Mouse (Mus musculus) stomach, embryonic 16.5 days (tissue): ENCODE results near the gene Ccdc28a. TPM values are rescaled to one million over a fixed set of nuclear protein-coding genes. Genes with fewer than 3 reads are reported as not detected.

ENCODE experiments used
- ATAC-seq: fragments of 200-750 bp; cut with Nextera tagmentation; 2 replicates; pipeline ENCODE4 v1.8.0; 2017; ENCODE audit warnings: moderate number of reproducible peaks, moderate TSS enrichment; ENCODE audit not compliant: insufficient read depth, low FRiP score
- H3K27ac ChIP-seq: fragments of 300-500 bp; sonication (generic); 2 replicates; pipeline ENCODE4 v1.5.1; 2014; ENCODE audit warnings: low read length
- H3K27me3 ChIP-seq: fragments of 300-500 bp; sonication (generic); 2 replicates; pipeline ENCODE4 v1.6.1; 2014; ENCODE audit warnings: low read length, control low read depth, mixed read lengths; ENCODE audit not compliant: control insufficient read depth, insufficient read depth
- H3K36me3 ChIP-seq: fragments of 300-500 bp; sonication (generic); 2 replicates; pipeline ENCODE4 v1.6.1; 2014; ENCODE audit warnings: low read length; ENCODE audit not compliant: control insufficient read depth, insufficient read depth
- H3K4me1 ChIP-seq: fragments of 300-500 bp; sonication (generic); 2 replicates; pipeline ENCODE4 v1.6.1; 2014; ENCODE audit warnings: low read length, control low read depth, mixed read lengths; ENCODE audit not compliant: control insufficient read depth, insufficient read depth
- H3K4me2 ChIP-seq: fragments of 300-500 bp; sonication (generic); 2 replicates; pipeline ENCODE4 v1.6.1; 2014; ENCODE audit warnings: low read depth, low read length, mixed read lengths
- H3K4me3 ChIP-seq: fragments of 300-500 bp; sonication (generic); replicated peaks from 2 replicates; pipeline ENCODE4 v1.5.1; 2014; ENCODE audit warnings: mild to moderate bottlenecking, low read length
- H3K9ac ChIP-seq: fragments of 300-500 bp; sonication (generic); 2 replicates; pipeline ENCODE4 v1.6.1; 2014; ENCODE audit warnings: low read length
- H3K9me3 ChIP-seq: fragments of 300-500 bp; sonication (generic); replicated peaks from 2 replicates; pipeline ENCODE4 v1.6.1; 2016; ENCODE audit warnings: low read length, control low read depth; ENCODE audit not compliant: control insufficient read depth
- WGBS: fragments of 180-500 bp; shearing (Covaris S2); extraction: QIAGEN DNeasy Blood & Tissue Kit; methylation state at CpG from one replicate; pipeline ENCODE4 v1.1.7; 2014; 5-methylcytosine and 5-hydroxymethylcytosine counted together
- polyA plus RNA-seq: library from polyadenylated mRNA; unstranded; fragments of >200 nt; fragmentation: Nextera tagmentation; extraction: Ambion mirVana; gene quantifications from 2 replicates; pipeline ENCODE4 v1.2.1, GENCODE M21; 2015

Gene Ccdc28a
- polyA plus RNA-seq, 1 experiment from 2014 or later = 13.1 TPM

DNA sequence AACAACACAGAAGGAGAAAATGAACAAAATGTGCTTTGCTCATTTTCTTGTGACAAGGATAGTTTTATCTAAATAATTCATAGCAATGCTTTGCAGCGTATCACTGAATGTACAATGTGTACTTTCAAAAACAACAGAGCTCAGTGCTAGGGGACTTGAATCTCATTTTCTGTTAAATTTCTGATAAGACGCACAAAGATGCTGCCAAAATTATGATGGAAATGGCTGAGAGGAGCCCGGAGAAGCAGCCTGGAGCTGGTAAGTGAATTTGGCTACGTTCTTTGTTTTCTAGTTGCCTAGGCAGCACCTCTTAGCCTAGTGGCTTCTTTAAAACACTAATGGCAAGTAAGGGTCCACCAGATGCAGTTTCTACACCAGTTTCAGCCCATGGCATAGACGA is 52.6 kb downstream of the Ccdc28a start:
- Histone ChIP-seq H3K4me1 (no peaks in the 10 kb centered on the region), H3K4me2 (no peak overlapping the region), H3K9ac (no peak overlapping the region), H3K27me3 (no peaks in the 10 kb centered on the region), H3K9me3 (no peaks in the 10 kb centered on the region), H3K27ac (no peak overlapping the region), H3K36me3 (no peaks in the 10 kb centered on the region), H3K4me3 (no peak overlapping the region)
- WGBS = 77% methylated on average over 5 of the region's 5 CpGs
- no peak for ATAC-seq

DNA sequence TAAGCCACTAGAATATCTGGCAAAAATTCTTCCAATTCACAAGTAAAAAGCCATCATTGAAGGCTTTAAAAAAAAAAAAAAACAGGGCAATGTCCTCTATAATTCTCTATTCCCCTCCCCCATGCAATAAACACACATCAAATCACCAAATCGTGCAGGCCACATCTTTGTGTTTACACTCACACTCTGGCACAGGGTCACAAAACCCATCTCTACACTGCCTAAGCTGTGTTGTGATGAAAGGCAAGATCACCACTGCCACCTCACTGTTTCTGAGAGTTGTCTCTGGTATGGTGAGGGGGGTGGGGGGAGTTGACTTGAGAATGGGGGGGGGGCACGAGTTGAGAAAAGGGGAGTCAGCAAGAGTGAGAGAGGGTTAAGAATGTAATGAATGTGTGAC is 57.5 kb downstream of the Ccdc28a start:
- H3K36me3 ChIP-seq = no peaks in the 10 kb centered on the region
- WGBS = 39% methylated on average over 2 of the region's 2 CpGs
- H3K4me1 ChIP-seq = no peaks in the 10 kb centered on the region
- no peaks in the 10 kb centered on the region for H3K27me3 ChIP-seq
- no peak overlapping the region for H3K4me2 ChIP-seq
- no peak overlapping the region for H3K4me3 ChIP-seq
- H3K27ac ChIP-seq = no peak overlapping the region
- no peaks in the 10 kb centered on the region for H3K9me3 ChIP-seq
- no peak for ATAC-seq
- H3K9ac ChIP-seq = no peak overlapping the region

DNA sequence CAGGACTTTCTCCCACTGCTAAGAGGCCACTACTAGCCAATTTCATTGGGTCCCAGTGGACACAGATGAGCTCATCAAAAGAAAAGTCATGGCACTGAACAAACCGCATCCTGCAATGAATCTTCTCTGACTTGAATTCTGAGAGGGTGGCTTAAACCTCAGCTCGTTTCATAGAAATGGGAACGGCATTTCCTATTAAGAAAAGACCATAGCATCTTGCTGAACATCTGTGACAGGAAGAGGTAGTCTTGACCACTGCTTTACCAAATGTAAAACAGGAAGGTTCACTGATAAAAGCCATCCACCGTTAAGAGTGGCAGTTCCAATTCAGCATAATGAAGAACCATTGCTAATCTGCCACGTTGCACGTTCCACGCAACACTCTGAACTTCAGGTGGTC is 58.1 kb downstream of the Ccdc28a start:
- Histone ChIP-seq H3K36me3 (no peaks in the 10 kb centered on the region), H3K4me3 (no peak overlapping the region), H3K9ac (no peak overlapping the region), H3K9me3 (no peaks in the 10 kb centered on the region), H3K27me3 (no peaks in the 10 kb centered on the region), H3K4me2 (no peak overlapping the region), H3K27ac (no peak overlapping the region), H3K4me1 (no peaks in the 10 kb centered on the region)
- WGBS = 85% methylated on average over 7 of the region's 7 CpGs
- ATAC-seq = no peak

DNA sequence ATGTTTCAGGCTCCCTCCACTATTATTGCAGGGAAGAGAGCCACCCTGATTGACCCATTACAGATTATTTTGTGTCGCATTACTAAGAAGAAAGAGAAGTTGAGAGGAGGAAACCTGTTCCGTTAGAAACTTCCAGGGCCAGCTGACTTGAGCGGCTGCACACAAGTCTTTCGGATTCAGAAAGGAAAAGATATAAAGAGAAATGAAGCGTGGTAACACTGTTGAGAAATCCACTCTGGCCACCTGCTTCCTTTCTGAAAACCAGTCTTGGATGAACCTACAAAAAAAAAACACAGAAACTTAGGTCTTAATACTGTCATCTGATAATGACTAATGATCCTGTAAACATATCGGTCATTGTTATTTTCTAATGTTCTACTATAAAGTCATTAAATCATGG is 59.7 kb downstream of the Ccdc28a start:
- no peak overlapping the region for H3K4me2 ChIP-seq
- 78% methylated on average over 6 of the region's 6 CpGs for WGBS
- ATAC-seq = no peak
- no peak overlapping the region for H3K9ac ChIP-seq
- no peak overlapping the region for H3K27ac ChIP-seq
- H3K27me3 ChIP-seq = no peaks in the 10 kb centered on the region
- H3K4me3 ChIP-seq = no peak overlapping the region
- no peaks in the 10 kb centered on the region for H3K36me3 ChIP-seq
- H3K4me1 ChIP-seq = no peaks in the 10 kb centered on the region
- no peaks in the 10 kb centered on the region for H3K9me3 ChIP-seq

Other genes starting within 250 kb of the Ccdc28a start
- 154 and 192 TPM in 2 replicates for gene Abracl, start 211.7 kb downstream of the Ccdc28a start, polyA plus RNA-seq
- gene Reps1, start 179.1 kb downstream of the Ccdc28a start, polyA plus RNA-seq = 9.0 and 10.3 TPM in 2 replicates
- 0.43 TPM in 1 of 2 replicates, not detected in the other for gene Ect2l, start 24.1 kb downstream of the Ccdc28a start, polyA plus RNA-seq
- gene Nhsl1, start 84.0 kb upstream of the Ccdc28a start, polyA plus RNA-seq = 7.0 and 7.5 TPM in 2 replicates